Mouse (Mus musculus) macrophage (primary cell): Measurements from ENCODE around the gene Nod2. TPM values are rescaled to one million over a fixed set of nuclear protein-coding genes. Genes with fewer than 3 reads are reported as not detected.
A peak's percentile ranks its signal among the peaks of the same experiment; 100 is the strongest.

ENCODE experiments used
- H3K27ac ChIP-seq: fragments of 350-480 bp; formaldehyde crosslinking; 2 replicates; pipeline ENCODE4 v1.9.0; 2021
- H3K36me3 ChIP-seq: fragments of 350-480 bp; formaldehyde crosslinking; 2 replicates; pipeline ENCODE4 v1.9.0; 2021; ENCODE audit errors: inconsistent target
- H3K4me3 ChIP-seq: fragments of 350-480 bp; formaldehyde crosslinking; 2 replicates; pipeline ENCODE4 v1.9.0; 2021; ENCODE audit errors: inconsistent target
- H3K79me2 ChIP-seq: fragments of 350-480 bp; formaldehyde crosslinking; 2 replicates; pipeline ENCODE4 v1.9.0; 2021; ENCODE audit errors: inconsistent target
- WGBS: methylation state at CpG from one replicate; pipeline ENCODE4 v1.1.7; 2026; ENCODE audit warnings: inconsistent platforms; ENCODE audit not compliant: missing documents; 5-methylcytosine and 5-hydroxymethylcytosine counted together
- polyA plus RNA-seq: library from polyadenylated mRNA; stranded (reverse); fragments of 250-400 nt; gene quantifications from 3 replicates; pipeline ENCODE4 v1.2.4, GENCODE M21; 2018; ENCODE audit warnings: inconsistent platforms

The Nod2 gene
- polyA plus RNA-seq, 1 experiment from 2014 or later, result 2.9 TPM

DNA sequence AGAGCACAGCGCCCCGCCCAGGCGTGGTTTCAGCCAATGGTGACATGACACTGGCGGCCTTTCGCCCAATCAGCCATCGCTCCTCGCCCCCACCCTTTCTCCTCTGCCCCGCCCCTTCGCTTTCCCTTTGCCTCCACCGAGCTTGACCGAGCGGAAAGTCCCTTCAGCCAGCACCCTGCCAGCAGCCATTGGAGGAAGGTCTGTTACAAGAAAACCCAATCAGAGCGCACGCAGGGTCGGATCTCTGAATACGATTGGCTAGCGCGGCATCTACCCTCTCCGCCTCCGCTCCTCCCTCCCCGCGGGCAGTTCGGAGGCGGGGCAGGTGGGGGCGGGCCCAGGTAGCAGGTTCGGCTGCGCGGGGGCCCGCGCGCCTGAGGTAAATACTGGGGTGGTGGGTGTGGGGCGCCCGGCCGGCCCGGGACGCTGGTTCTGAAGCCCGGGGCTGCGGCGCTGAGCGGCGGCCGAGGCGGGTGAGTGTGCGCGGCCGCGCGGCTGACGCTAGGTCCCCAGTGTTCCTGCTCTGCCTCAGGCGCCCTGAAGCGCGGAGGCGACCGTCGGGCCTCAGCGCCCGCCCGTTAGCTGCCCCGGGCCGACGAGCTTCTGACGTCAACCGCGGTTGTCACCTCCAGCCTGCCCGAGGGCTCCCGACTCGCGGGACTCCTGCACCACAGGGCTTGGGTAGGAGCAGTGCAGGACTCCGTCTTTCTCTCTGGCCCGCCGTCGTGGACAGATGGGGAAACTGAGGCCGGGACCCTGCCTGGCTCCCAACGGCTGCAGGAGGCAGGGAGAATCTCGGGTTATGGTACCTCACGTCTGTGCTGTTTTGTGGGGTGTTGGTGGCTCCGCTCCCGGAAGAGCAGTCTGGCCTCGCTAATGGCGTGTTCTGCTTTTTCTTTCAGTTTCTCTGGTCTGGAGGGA is 49.9 kb downstream of the Nod2 start, which contains the start of gene Cyld:
Gene Cyld, plus strand, starts transcription at position 308 of the 921 bp plus-strand sequence.
- no peaks in the 10 kb centered on the region for H3K36me3 ChIP-seq
- peak within 1 kb of the TSS; percentile 70 for H3K27ac ChIP-seq
- peak within 1 kb of the TSS; percentile 82 for H3K4me3 ChIP-seq
- WGBS, result under 1% methylated on average over 65 of the region's 80 CpGs
- peaks cover 48% of the 10 kb centered on the region for H3K79me2 ChIP-seq

DNA sequence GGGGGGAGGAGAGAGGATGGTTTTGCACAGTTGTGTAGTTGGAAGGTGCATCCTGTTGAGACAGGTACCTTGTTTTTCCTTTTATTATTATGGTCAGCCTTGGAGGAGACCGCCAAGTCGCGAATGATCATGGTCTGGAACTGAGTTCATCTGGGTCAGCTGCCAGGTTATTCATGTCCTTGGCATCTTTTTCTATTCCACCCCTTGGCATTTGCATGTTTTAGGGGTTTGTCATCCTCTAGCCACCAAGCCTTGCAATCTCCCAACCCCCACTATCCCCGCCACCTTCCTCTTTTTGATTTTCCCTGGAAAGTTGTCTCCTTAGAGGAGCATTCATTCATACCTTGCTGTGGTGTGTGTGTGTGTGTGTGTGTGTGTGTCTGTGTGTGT is 50.5 kb downstream of the Nod2 start:
- H3K79me2 ChIP-seq, result peaks cover 55% of the 10 kb centered on the region
- peak overlapping the region; percentile 70 for H3K27ac ChIP-seq
- H3K4me3 ChIP-seq, result peak overlapping the region; percentile 82
- peaks cover 3% of the 10 kb centered on the region; the same call in 1 of the 2 replicates for H3K36me3 ChIP-seq
- 7% methylated on average over 4 of the region's 4 CpGs for WGBS

DNA sequence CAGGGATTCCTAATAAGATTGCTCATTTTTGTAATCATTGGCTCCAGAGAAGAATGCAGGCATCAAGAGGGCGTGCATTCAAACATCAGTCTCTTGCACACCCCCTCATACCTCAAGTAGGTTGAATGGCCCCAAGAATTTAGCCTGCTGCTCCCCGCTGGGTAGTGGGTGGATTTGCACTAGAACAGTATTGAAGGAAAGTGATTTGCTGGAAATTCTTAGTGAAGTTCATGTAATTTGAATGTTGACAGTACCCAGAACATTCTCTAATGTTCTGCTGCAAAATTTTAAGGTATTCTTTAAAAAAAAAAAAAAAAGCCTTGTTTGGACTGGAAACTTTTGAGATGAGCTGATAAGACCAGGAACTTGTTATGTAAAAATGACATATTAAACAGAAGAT is 50.9 kb downstream of the Nod2 start:
- 64% methylated on average over 2 of the region's 2 CpGs for WGBS
- Histone ChIP-seq H3K36me3 (peaks cover 4% of the 10 kb centered on the region; the same call in 1 of the 2 replicates), H3K79me2 (peaks cover 59% of the 10 kb centered on the region), H3K27ac (no peak overlapping the region), H3K4me3 (peak overlapping the region; percentile 82; the same call in 1 of the 2 replicates)

DNA sequence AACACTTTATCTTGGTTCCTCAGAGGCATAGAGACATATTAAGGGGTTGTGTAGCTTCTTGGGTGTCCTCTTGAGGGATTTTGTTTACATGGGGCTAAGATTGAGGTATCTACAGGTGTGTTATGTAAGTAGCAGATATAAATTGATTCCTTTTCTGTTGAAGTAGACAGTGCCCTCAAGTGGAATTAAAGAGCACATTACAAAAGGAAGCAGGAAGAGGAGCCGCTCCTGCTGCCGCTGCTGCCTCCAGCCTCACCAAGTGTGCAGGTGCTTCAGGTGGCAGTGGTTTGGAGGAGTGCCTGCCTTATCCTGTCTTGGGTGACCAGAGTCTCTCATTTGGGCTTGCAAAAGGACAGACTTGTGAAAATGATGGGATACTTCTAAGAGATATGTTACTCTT is 54.5 kb downstream of the Nod2 start:
- Histone ChIP-seq H3K79me2 (peaks cover 95% of the 10 kb centered on the region), H3K4me3 (no peak overlapping the region), H3K27ac (no peak overlapping the region), H3K36me3 (peaks cover 4% of the 10 kb centered on the region; the same call in 1 of the 2 replicates)
- 43% methylated on average over 2 of the region's 2 CpGs for WGBS

DNA sequence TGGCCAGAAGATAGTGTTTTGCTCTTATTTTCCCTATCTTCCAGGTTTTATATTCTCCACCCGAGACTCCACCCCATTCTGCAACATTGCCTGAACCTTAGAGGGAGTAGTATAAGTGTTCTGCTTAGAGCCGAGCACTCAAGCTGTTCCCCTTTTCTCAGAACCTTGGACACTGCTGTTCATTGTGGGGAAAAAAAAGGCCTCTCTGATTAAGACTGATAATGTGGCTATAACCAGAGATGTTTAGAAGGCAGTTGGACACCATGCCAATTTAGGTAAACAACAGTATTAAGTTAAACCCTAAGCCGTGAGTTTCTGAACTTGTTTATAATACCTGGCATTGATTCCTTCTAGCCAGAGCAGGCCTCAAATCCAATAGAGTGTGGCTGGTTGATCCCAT is 55.7 kb downstream of the Nod2 start:
- Histone ChIP-seq H3K4me3 (no peak overlapping the region), H3K27ac (no peak overlapping the region), H3K36me3 (peaks cover 15% of the 10 kb centered on the region; the same call in 1 of the 2 replicates), H3K79me2 (peaks cover 89% of the 10 kb centered on the region)
- WGBS, result 85% methylated on average over 3 of the region's 3 CpGs

DNA sequence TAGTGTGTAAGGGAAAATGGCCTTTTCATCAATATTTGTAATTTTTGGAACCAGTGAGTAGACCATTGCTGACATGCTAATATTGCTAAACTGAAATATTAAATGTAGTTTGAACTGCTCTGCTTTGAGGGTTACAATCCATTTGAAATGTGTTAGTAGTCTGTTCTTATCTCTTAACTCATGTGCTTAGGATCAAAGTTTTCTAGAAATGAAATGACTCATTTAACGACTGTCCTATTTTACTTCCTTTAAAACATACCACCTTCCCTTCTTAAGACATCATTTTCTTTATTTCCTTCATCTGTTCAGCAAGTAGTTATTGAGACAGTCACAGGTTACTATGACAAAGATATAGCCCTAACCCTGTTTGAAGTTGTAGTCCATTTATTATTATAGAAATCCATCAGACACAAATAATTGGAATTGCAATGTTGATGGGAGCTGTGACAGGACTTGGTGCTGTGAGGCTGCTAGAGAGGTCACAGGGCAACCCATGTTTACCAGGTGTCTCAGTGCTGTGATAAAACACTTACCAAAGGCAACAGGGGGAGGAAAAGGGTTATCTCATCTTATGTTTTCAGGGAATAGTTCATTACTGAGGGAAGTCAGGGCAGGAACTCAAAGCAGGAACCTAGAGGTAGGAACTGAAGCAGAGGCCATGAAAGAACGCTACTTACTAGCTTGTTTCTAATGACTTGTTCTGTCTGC is 76.3 kb downstream of the Nod2 start:
- peaks cover 90% of the 10 kb centered on the region for H3K36me3 ChIP-seq
- H3K27ac ChIP-seq, result no peak overlapping the region
- H3K4me3 ChIP-seq, result no peak overlapping the region
- H3K79me2 ChIP-seq, result no peaks in the 10 kb centered on the region
- 90% methylated on average over 2 of the region's 2 CpGs for WGBS

Other genes with a start within 250 kb of the Nod2 start
- not detected in 3 replicates for gene Nkd1, start 126.0 kb upstream of the Nod2 start, polyA plus RNA-seq
- gene Snx20, start 11.2 kb upstream of the Nod2 start, polyA plus RNA-seq, result 46.2 to 58.6 TPM (median 53.5 TPM) in 3 replicates
- 15.8 to 23.3 TPM (median 18.4 TPM) in 3 replicates for gene Cyld, start 49.7 kb downstream of the Nod2 start, polyA plus RNA-seq